Mouse (Mus musculus): Measurements from ENCODE around the gene Ptger1. TPM values are rescaled to one million over a fixed set of nuclear protein-coding genes. Genes with fewer than 3 reads are reported as not detected.
A peak's percentile ranks its signal among the peaks of the same experiment; 100 is the strongest.

Ptger1 gene
- total and polyA plus RNA-seq, 2 experiments from 2014 or later = 0.20 TPM; not detected in 1

- ATAC-seq (ENCODE audit: insufficient read depth, low read depth) (no peak), DNase-seq (ENCODE audit: low spot score) (no peak)
- 5% methylated on average over 15 of the region's 15 CpGs for WGBS
- Histone ChIP-seq H3K4me3 (ENCODE audit: low read depth, low read length) (peak overlapping the region; percentile 83), H3K4me2 (ENCODE audit: low read depth, low read length) (peak overlapping the region; percentile 97), H3K27me3 (ENCODE audit: control insufficient read depth, insufficient read depth, low read length) (no peaks in the 10 kb centered on the region), H3K36me3 (replicated peaks; ENCODE audit: control insufficient read depth, insufficient read depth, low read length) (no peaks in the 10 kb centered on the region), H3K9me3 (replicated peaks; ENCODE audit: control insufficient read depth, low read length) (no peaks in the 10 kb centered on the region), H3K27ac (ENCODE audit: low read depth) (peak overlapping the region; percentile 82), H3K4me1 (ENCODE audit: control insufficient read depth, insufficient read depth) (peaks cover 31% of the 10 kb centered on the region), H3K9ac (replicated peaks; ENCODE audit: low read depth, low read length) (peak overlapping the region; percentile 90)
- TF ChIP-seq EP300 (IDR thresholded peaks at IDR 0.05; ENCODE audit: low read depth) = no peak
- TF ChIP-seq CTCF (IDR thresholded peaks at IDR 0.05; ENCODE audit: low read depth) = no peak
Observed at GRCm38 (mm10) chr8:83698291-83698660, 31.8 kb downstream of the Ptger1 start.

GRCm38 (mm10) chr8:83698661-83699453 is 32.4 kb downstream of the Ptger1 start, which contains the start of gene Pkn1:
TSS of gene Pkn1 (minus strand) at chr8:83699179.
- Histone ChIP-seq H3K4me2 (ENCODE audit: low read depth, low read length) (peak within 1 kb of the TSS; percentile 97), H3K27ac (ENCODE audit: low read depth) (peak within 1 kb of the TSS; percentile 82), H3K27me3 (ENCODE audit: control insufficient read depth, insufficient read depth, low read length) (no peaks in the 10 kb centered on the region), H3K9me3 (replicated peaks; ENCODE audit: control insufficient read depth, low read length) (no peaks in the 10 kb centered on the region), H3K9ac (replicated peaks; ENCODE audit: low read depth, low read length) (peak within 1 kb of the TSS; percentile 90), H3K36me3 (replicated peaks; ENCODE audit: control insufficient read depth, insufficient read depth, low read length) (no peaks in the 10 kb centered on the region), H3K4me3 (ENCODE audit: low read depth, low read length) (peak within 1 kb of the TSS; percentile 83), H3K4me1 (ENCODE audit: control insufficient read depth, insufficient read depth) (peaks cover 31% of the 10 kb centered on the region)
- DNase-seq (ENCODE audit: low spot score) (peak; percentile 74), ATAC-seq (ENCODE audit: insufficient read depth, low read depth) (peak; percentile 91)
- TF ChIP-seq CTCF (IDR thresholded peaks at IDR 0.05; ENCODE audit: low read depth) (no peak), EP300 (IDR thresholded peaks at IDR 0.05; ENCODE audit: low read depth) (no peak)
- WGBS = under 1% methylated on average over 78 of the region's 85 CpGs

DNA sequence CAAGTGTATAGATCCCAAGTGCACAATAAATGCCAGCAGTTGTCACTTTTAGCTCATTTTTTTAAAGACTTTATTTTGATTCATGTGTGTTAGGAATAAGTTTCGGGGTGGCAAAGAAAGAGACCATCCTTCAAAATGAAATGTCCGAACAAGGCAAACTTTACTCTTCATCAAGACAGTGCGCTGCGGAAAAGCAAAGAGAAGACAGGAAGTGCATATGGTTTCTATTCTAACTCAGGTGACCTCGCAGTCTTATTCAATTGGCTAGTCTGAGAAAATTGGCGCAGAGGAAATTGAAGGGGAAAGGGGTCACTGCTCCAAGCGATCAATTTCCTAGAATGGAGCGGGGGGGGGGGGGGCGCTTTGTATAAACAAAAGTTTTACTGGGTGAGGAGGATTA is 33.1 kb downstream of the Ptger1 start:
- no peak for TF ChIP-seq EP300 (IDR thresholded peaks at IDR 0.05; ENCODE audit: low read depth)
- no peak for TF ChIP-seq CTCF (IDR thresholded peaks at IDR 0.05; ENCODE audit: low read depth)
- Histone ChIP-seq H3K27me3 (ENCODE audit: control insufficient read depth, insufficient read depth, low read length) (no peaks in the 10 kb centered on the region), H3K27ac (ENCODE audit: low read depth) (peak overlapping the region; percentile 82), H3K4me1 (ENCODE audit: control insufficient read depth, insufficient read depth) (peaks cover 31% of the 10 kb centered on the region), H3K36me3 (replicated peaks; ENCODE audit: control insufficient read depth, insufficient read depth, low read length) (no peaks in the 10 kb centered on the region), H3K4me2 (ENCODE audit: low read depth, low read length) (peak overlapping the region; percentile 97), H3K9me3 (replicated peaks; ENCODE audit: control insufficient read depth, low read length) (no peaks in the 10 kb centered on the region), H3K4me3 (ENCODE audit: low read depth, low read length) (peak overlapping the region; percentile 83), H3K9ac (replicated peaks; ENCODE audit: low read depth, low read length) (peak overlapping the region; percentile 90)
- DNase-seq (ENCODE audit: low spot score) (no peak), ATAC-seq (ENCODE audit: insufficient read depth, low read depth) (no peak)
- 44% methylated on average over 9 of the region's 9 CpGs for WGBS

- TF ChIP-seq EP300 (IDR thresholded peaks at IDR 0.05; ENCODE audit: low read depth) = no peak
- no peak for TF ChIP-seq CTCF (IDR thresholded peaks at IDR 0.05; ENCODE audit: low read depth)
- Histone ChIP-seq H3K27me3 (ENCODE audit: control insufficient read depth, insufficient read depth, low read length) (no peaks in the 10 kb centered on the region), H3K9ac (replicated peaks; ENCODE audit: low read depth, low read length) (no peak overlapping the region), H3K9me3 (replicated peaks; ENCODE audit: control insufficient read depth, low read length) (no peaks in the 10 kb centered on the region), H3K27ac (ENCODE audit: low read depth) (no peak overlapping the region), H3K4me1 (ENCODE audit: control insufficient read depth, insufficient read depth) (peaks cover 31% of the 10 kb centered on the region), H3K36me3 (replicated peaks; ENCODE audit: control insufficient read depth, insufficient read depth, low read length) (no peaks in the 10 kb centered on the region), H3K4me3 (ENCODE audit: low read depth, low read length) (no peak overlapping the region), H3K4me2 (ENCODE audit: low read depth, low read length) (no peak overlapping the region)
- WGBS = 46% methylated on average over 9 of the region's 9 CpGs
- ATAC-seq (ENCODE audit: insufficient read depth, low read depth) (no peak), DNase-seq (ENCODE audit: low spot score) (peak; percentile 24)
Observed at GRCm38 (mm10) chr8:83700423-83701085, 34.1 kb downstream of the Ptger1 start.

DNA sequence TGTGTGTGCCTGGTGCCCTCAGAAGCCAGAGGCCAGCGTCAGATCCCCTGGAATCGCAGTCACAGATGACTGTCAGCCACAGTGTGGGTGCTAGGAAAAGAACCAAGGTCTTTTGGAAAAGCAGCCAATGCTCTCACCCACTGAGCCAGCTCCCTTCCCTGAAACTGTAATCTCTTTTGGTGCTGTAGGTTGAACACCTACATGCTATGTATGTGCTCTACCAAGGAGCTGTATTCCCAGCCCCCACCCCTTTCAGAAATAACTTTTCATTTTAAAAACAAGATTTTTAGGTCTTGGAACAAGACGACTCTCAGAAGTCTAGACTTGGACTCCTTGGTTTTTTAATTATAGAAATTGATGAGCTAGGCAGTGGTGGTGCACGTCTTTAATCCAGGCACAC is 36.9 kb downstream of the Ptger1 start:
- Histone ChIP-seq H3K36me3 (replicated peaks; ENCODE audit: control insufficient read depth, insufficient read depth, low read length) (no peaks in the 10 kb centered on the region), H3K4me1 (ENCODE audit: control insufficient read depth, insufficient read depth) (peaks cover 10% of the 10 kb centered on the region; the same call in 1 of the 2 replicates), H3K4me2 (ENCODE audit: low read depth, low read length) (no peak overlapping the region), H3K27ac (ENCODE audit: low read depth) (no peak overlapping the region), H3K9ac (replicated peaks; ENCODE audit: low read depth, low read length) (no peak overlapping the region), H3K27me3 (ENCODE audit: control insufficient read depth, insufficient read depth, low read length) (no peaks in the 10 kb centered on the region), H3K9me3 (replicated peaks; ENCODE audit: control insufficient read depth, low read length) (no peaks in the 10 kb centered on the region), H3K4me3 (ENCODE audit: low read depth, low read length) (no peak overlapping the region)
- TF ChIP-seq EP300 (IDR thresholded peaks at IDR 0.05; ENCODE audit: low read depth) (no peak), CTCF (IDR thresholded peaks at IDR 0.05; ENCODE audit: low read depth) (no peak)
- ATAC-seq (ENCODE audit: insufficient read depth, low read depth) = no peak
- no peak for DNase-seq (ENCODE audit: low spot score)
- 72% methylated on average over 4 of the region's 4 CpGs for WGBS
